Mouse (Mus musculus): ENCODE data around the gene Ppm1j.

Gene Ppm1j

GRCm38 (mm10) chr3:104783971-104784500, 3.2 kb downstream of the Ppm1j start:
- peak; percentile 54 for DNase-seq (ENCODE audit: low read depth, low spot score)

- no peak for DNase-seq (ENCODE audit: low read depth, low spot score)
These were observed 4.4 kb downstream of the Ppm1j start for GRCm38 (mm10) chr3:104785284-104785683.

- no peak for DNase-seq (ENCODE audit: low read depth, low spot score)
These were observed 7.2 kb downstream of the Ppm1j start, which contains the start of gene Rhoc for GRCm38 (mm10) chr3:104788075-104788474. Gene Rhoc (plus strand): TSS chr3:104788375.

DNA sequence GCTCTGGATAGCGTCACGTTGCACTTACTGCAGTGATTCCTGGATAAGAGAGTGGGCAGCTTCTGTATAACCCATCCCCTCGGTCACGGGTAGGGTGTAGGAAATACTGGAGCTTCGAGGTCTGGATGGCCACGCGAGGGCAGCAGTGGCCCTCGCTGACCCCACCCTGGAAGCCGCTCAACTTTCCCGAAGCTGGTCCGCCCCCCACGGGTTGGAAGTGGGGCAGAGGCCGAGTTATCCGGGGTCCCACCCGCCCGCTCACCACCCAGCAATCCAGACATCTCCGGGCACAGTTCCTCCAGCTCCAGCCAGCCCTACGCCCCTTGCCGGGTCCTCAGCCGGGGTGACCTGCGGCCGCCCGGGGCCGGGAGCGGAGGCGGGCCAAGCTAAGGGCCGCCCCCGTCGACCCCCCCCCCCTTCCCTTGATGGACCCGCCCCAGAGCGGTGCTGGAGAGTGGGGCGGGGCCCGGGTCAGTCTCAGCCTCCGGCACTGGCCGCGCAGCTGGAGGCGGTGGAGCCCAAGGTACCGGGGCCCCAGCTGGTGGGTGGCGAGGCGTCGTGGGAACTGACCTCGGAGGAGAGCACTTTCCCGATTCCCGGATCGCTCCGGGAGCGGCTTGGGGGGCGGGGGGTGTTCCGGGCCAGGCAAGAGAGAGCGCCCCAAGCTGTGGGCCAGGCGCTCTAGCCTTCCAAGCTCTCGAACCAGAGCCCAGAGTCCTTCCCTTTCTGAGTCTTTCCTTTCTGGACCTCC, 7.9 kb downstream of the Ppm1j start:
- peak; percentile 59 for DNase-seq (ENCODE audit: low read depth, low spot score)

DNA sequence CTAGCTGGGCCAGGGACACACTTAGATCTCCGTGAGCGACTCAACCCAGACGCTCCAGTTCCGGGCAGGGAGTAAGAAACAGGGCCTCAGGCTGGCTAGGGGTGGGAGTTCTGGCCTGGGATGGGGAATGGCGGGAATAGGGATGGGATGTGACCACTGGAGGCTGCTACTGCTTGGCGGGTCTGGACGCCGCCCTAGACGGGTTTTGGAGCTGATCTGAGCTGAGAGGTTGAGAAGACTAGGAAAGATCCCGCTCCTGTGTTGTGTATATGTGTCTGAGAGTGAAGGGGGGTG, 8.4 kb downstream of the Ppm1j start:
- no peak for DNase-seq (ENCODE audit: low read depth, low spot score)

GRCm38 (mm10) chr3:104789822-104790221, 9.0 kb downstream of the Ppm1j start:
- DNase-seq (ENCODE audit: low read depth, low spot score): no peak

DNA sequence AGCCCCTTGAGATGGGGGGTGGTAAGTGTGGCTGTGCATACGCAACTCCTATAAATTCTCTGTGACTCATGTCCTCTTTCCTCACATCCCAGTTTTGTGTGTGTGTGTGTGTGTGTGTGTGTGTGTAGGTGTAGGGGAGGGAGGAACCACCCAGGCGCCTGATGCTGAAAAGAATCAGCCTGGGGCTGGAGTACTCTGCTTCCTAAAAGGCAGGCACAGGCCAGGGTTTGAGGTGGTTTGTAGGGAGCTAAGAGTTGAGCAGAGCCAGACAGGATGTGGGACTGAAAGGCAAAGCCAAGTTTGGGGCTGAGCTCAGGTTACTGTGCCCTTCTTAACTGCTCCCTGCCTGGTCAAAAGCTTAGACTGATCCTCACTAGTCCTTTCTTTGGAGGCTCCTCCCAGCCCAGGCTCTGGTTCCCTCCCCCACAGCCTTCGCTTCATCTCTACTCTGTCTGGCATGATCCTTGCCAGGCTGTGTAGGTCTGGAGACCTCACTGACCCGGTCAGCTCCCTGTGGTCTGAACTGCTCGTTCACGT, 9.6 kb downstream of the Ppm1j start:
- no peak for DNase-seq (ENCODE audit: low read depth, low spot score)

- no peak for DNase-seq (ENCODE audit: low read depth, low spot score)
These were observed 10.2 kb downstream of the Ppm1j start for GRCm38 (mm10) chr3:104791017-104791416.

GRCm38 (mm10) chr3:104791671-104792070, 10.8 kb downstream of the Ppm1j start:
- DNase-seq (ENCODE audit: low read depth, low spot score): no peak

GRCm38 (mm10) chr3:104792360-104793270, 11.8 kb downstream of the Ppm1j start:
- no peak for DNase-seq (ENCODE audit: low read depth, low spot score)

- peak; percentile 63 for DNase-seq (ENCODE audit: low read depth, low spot score)
These were observed 13.3 kb downstream of the Ppm1j start for GRCm38 (mm10) chr3:104793871-104794828.

DNA sequence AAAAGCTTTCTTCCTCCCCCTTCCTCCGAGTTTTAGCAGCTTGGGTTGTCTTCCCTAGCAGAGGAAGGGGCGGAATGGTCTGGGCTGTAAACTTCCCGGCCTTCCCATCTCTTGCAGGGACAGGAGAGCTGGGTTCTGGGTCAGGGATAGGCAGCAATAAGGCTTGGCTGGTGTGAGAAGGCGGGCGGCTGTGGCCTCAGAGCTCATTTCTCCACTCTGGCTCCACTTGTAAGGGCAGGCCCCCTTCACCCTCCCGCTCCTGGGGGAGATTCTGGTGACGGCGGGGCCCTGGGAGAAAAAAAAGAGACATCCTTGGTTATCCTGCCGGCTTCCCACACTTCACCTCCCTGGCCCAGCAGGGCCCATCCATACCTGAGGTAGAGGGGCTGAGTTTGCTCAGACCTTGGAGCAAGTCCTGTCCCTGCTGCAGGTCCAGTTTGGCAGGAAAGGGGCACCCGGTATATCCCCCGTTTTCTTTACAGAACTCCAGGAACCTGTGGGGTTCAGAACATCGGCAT, 14.2 kb downstream of the Ppm1j start:
- no peak for DNase-seq (ENCODE audit: low read depth, low spot score)

GRCm38 (mm10) chr3:104795661-104796340, 14.9 kb downstream of the Ppm1j start:
- DNase-seq (ENCODE audit: low read depth, low spot score): no peak

DNA sequence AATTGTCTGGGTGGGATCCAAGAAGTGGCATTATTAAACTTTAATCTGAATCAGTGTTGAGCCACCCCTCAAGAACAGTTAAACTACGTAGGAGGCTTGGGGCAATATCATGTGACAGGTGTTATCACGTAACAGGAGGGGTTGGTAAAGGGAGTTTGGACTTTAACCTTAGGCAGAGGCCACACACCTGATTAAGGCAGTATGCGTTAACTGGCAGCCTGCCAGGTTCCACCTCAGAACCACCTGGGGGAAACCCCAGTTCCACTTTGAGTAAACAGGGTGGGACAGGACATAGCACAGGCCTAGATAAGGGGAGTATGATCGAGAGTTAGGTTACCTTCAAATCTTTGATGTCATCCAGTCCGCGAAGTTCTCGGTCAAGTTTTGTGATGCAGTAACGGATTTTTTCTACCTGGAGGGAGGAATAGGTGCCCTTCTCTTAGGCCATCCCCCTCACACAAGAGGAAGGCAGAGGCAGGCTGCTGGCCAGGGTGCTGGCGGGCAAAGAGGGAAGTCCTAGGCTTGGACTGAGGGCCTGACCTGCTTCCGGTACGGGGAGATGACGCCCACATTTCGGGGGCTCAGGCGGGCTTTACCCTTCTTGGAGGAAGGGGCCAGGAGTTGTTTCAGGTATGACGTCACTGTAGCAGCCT, 15.7 kb downstream of the Ppm1j start:
- DNase-seq (ENCODE audit: low read depth, low spot score): peak; percentile 78

DNA sequence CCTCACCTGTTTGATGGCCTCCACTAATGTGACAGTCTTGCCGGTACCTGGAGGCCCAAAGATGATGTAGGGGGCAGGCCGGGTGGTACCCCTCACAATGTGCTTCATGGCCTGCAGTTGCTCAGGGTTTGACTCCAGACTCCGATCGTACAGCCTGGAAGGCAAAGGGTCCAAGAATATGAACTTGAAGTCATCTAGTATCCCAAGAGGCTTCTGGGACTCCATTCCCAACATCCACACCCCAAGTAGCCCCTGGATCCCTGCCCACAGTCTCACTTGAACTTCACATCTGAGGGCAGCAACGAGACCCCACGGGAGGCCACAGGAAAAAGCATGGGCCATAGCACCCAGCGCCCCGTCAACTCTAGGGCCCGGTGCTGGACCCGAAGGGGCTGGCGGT, 19.8 kb downstream of the Ppm1j start:
- DNase-seq (ENCODE audit: low read depth, low spot score): no peak

- DNase-seq (ENCODE audit: low read depth, low spot score): no peak
These were observed 20.6 kb downstream of the Ppm1j start for GRCm38 (mm10) chr3:104801481-104801880.

- DNase-seq (ENCODE audit: low read depth, low spot score): no peak
These were observed 23.5 kb downstream of the Ppm1j start for GRCm38 (mm10) chr3:104804312-104804711.

- DNase-seq (ENCODE audit: low read depth, low spot score): no peak
These were observed 24.7 kb downstream of the Ppm1j start for GRCm38 (mm10) chr3:104805539-104805938.

DNA sequence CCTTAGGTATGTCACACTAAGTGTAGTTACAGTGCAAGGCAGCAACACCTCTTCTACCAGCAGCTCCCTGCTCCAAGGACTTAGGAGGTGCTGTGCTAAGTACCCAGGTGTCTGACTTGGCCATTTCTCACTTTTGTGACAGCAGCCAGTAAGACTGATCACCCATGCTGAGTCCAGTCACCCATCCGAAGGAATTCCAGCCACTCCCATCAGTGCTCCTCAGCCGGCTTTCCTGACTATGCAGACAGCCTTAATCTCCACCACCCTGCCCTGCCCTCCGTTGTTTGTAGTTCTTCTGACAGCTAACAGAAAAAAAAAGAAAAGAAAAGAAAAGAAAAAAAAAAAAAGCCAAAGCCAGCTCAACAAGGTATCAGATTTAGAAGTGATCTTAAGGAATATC, 30.9 kb downstream of the Ppm1j start:
- DNase-seq (ENCODE audit: low read depth, low spot score): no peak

DNA sequence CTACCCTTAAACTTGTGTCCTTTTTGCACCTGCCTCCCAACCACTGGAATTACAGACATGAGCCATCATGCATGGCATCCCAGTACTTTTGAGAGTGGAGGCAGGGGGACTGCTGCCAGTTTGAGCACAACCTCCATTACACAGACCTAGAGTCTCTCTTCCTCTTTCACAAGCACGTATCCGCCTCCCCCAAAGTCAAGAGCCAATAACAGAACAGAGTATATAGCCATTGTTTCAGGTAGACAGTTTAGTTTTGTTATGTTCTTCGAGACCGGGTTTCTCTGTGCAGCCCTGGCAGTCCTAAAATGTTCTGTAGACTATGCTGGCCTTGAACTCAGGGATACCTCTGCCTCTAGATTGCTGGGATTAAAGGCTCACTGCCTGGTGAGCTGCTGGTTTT, 31.4 kb downstream of the Ppm1j start:
- no peak for DNase-seq (ENCODE audit: low read depth, low spot score)

Data from CD4-positive, CD25-positive, alpha-beta regulatory T cell, adult 2 months (primary cell).